Mouse (Mus musculus) spleen, adult 2 months (tissue): ENCODE measurements around the gene Lrrn2.

ENCODE experiments used
- CTCF ChIP-seq: fragments of 200-500 bp; IDR thresholded peaks from 2 replicates; pipeline ENCODE4 v1.5.1; 2011; ENCODE audit warnings: mild to moderate bottlenecking, inconsistent platforms; ENCODE audit not compliant: insufficient read depth, insufficient read length, insufficient replicate concordance; ENCODE audit errors: extremely low read depth
- POLR2A ChIP-seq: fragments of 200-500 bp; IDR thresholded peaks from 2 replicates; pipeline ENCODE4 v1.6.1; 2011; ENCODE audit warnings: low read depth, low read length, inconsistent platforms

DNA sequence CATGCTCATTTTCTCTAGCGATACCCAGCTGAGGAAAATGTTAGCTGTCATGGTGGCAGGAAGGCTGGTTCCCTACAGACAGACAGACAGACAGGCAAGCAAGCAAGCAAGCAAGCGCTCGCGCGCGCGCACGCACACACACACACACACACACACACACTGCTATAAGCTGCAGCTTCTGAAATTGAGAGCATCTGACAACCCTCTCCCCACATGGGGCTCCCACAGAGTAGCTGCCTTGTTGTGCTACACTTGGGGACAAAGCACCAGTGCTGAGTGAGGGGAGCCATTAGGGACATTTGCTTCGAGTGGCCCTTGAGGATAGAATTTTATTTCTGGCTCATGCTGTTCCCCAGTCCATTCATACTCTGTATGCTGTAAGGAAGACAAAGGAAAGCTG, 42.2 kb downstream of the Lrrn2 start:
- TF ChIP-seq CTCF (no peak), POLR2A (no peak)
